Mouse (Mus musculus): ENCODE results near the gene Inpp5a. TPM values are rescaled to one million over a fixed set of nuclear protein-coding genes. Genes with fewer than 3 reads are reported as not detected.

The Inpp5a gene
- total RNA-seq, 1 experiment, result 11.5 TPM

- in situ Hi-C loops (cut with MboI; ENCODE audit: low sequenced_read_pairs in 2 of 2, unreplicated experiment in 2 of 2), result loop anchor here in 1 of 2 experiments (10.0 to 25.0 kb wide), 2 partner anchors 166 to 383 kb away; partner anchors contain the start of gene Dpysl4
- Histone ChIP-seq H3K9me3 (ENCODE audit: control insufficient read depth, insufficient read depth, low read depth, low read length) (no peaks in the 10 kb centered on the region), H3K4me3 (ENCODE audit: insufficient read depth in 1 of 2, low read depth in 1 of 2, low read length in 2 of 2, poor library complexity in 1 of 2, severe bottlenecking in 1 of 2) (no peak overlapping the region), H3K4me1 (ENCODE audit: control insufficient read depth in 2 of 2, insufficient read depth in 2 of 2, low read length in 2 of 2, poor library complexity in 1 of 2) (peaks cover 0 to 2% of the 10 kb centered on the region in 2 experiments; a peak in 1 of 4 replicates), H3K36me3 (ENCODE audit: control insufficient read depth, insufficient read depth, low read length, poor library complexity, severe bottlenecking) (no peaks in the 10 kb centered on the region), H3K27ac (ENCODE audit: insufficient read depth, low read depth, low read length, poor library complexity, severe bottlenecking) (no peak overlapping the region), H3K9ac (ENCODE audit: insufficient read depth, low read depth, low read length, poor library complexity, severe bottlenecking) (no peak overlapping the region)
- no peak for DNase-seq (ENCODE audit: low read depth, low spot score)
- TF ChIP-seq ZC3H11A (IDR thresholded peaks at IDR 0.05; ENCODE audit: borderline replicate concordance, low read depth, low read length) (no peak), HCFC1 (IDR thresholded peaks at IDR 0.05; ENCODE audit: borderline replicate concordance, insufficient read depth, low read length) (no peak), CHD2 (IDR thresholded peaks at IDR 0.05; ENCODE audit: low read depth, low read length) (no peak), ZNF384 (IDR thresholded peaks at IDR 0.05; ENCODE audit: low read depth, low read length) (no peak), MAFK (IDR thresholded peaks at IDR 0.05; ENCODE audit: insufficient read depth, low read depth, low read length) (no peak)
Observed at GRCm38 (mm10) chr7:139470481-139470880, 81.6 kb downstream of the Inpp5a start.

GRCm38 (mm10) chr7:139472052-139472451, 83.1 kb downstream of the Inpp5a start:
- no peak for DNase-seq (ENCODE audit: low read depth, low spot score)
- in situ Hi-C loops (cut with MboI; ENCODE audit: low sequenced_read_pairs in 2 of 2, unreplicated experiment in 2 of 2), result loop anchor here in 1 of 2 experiments (10.0 to 25.0 kb wide), 2 partner anchors 167 to 385 kb away; partner anchors contain the start of gene Dpysl4
- H3K9me3 ChIP-seq (ENCODE audit: control insufficient read depth, insufficient read depth, low read depth, low read length), result no peaks in the 10 kb centered on the region
- H3K4me1 ChIP-seq (ENCODE audit: control insufficient read depth in 2 of 2, insufficient read depth in 2 of 2, low read length in 2 of 2, poor library complexity in 1 of 2), result peaks cover 0 to 2% of the 10 kb centered on the region in 2 experiments; a peak in 1 of 4 replicates
- H3K27ac ChIP-seq (ENCODE audit: insufficient read depth, low read depth, low read length, poor library complexity, severe bottlenecking), result no peak overlapping the region
- TF ChIP-seq HCFC1 (IDR thresholded peaks at IDR 0.05; ENCODE audit: borderline replicate concordance, insufficient read depth, low read length) (no peak), CHD2 (IDR thresholded peaks at IDR 0.05; ENCODE audit: low read depth, low read length) (no peak), MAFK (IDR thresholded peaks at IDR 0.05; ENCODE audit: insufficient read depth, low read depth, low read length) (no peak), ZNF384 (IDR thresholded peaks at IDR 0.05; ENCODE audit: low read depth, low read length) (no peak), ZC3H11A (IDR thresholded peaks at IDR 0.05; ENCODE audit: borderline replicate concordance, low read depth, low read length) (no peak)
- no peak overlapping the region for H3K4me3 ChIP-seq (ENCODE audit: insufficient read depth in 1 of 2, low read depth in 1 of 2, low read length in 2 of 2, poor library complexity in 1 of 2, severe bottlenecking in 1 of 2)
- no peak overlapping the region for H3K9ac ChIP-seq (ENCODE audit: insufficient read depth, low read depth, low read length, poor library complexity, severe bottlenecking)
- no peaks in the 10 kb centered on the region for H3K36me3 ChIP-seq (ENCODE audit: control insufficient read depth, insufficient read depth, low read length, poor library complexity, severe bottlenecking)

- H3K27ac ChIP-seq (ENCODE audit: insufficient read depth, low read depth, low read length, poor library complexity, severe bottlenecking), result no peak overlapping the region
- DNase-seq (ENCODE audit: low read depth, low spot score), result peak; percentile 47
- H3K4me3 ChIP-seq (ENCODE audit: insufficient read depth in 1 of 2, low read depth in 1 of 2, low read length in 2 of 2, poor library complexity in 1 of 2, severe bottlenecking in 1 of 2), result no peak overlapping the region
- in situ Hi-C loops (cut with MboI; ENCODE audit: low sequenced_read_pairs in 2 of 2, unreplicated experiment in 2 of 2), result loop anchor here in 1 of 2 experiments (10.0 to 25.0 kb wide), 2 partner anchors 168 to 386 kb away; partner anchors contain the start of gene Dpysl4
- TF ChIP-seq ZNF384 (IDR thresholded peaks at IDR 0.05; ENCODE audit: low read depth, low read length) (no peak), ZC3H11A (IDR thresholded peaks at IDR 0.05; ENCODE audit: borderline replicate concordance, low read depth, low read length) (peak; percentile 96), HCFC1 (IDR thresholded peaks at IDR 0.05; ENCODE audit: borderline replicate concordance, insufficient read depth, low read length) (no peak), CHD2 (IDR thresholded peaks at IDR 0.05; ENCODE audit: low read depth, low read length) (no peak), MAFK (IDR thresholded peaks at IDR 0.05; ENCODE audit: insufficient read depth, low read depth, low read length) (0 out of 2 replicates have a peak, but pooled peaks have one; percentile 43)
- H3K36me3 ChIP-seq (ENCODE audit: control insufficient read depth, insufficient read depth, low read length, poor library complexity, severe bottlenecking), result no peaks in the 10 kb centered on the region
- peaks cover 0 to 2% of the 10 kb centered on the region in 2 experiments; a peak in 1 of 4 replicates for H3K4me1 ChIP-seq (ENCODE audit: control insufficient read depth in 2 of 2, insufficient read depth in 2 of 2, low read length in 2 of 2, poor library complexity in 1 of 2)
- no peaks in the 10 kb centered on the region for H3K9me3 ChIP-seq (ENCODE audit: control insufficient read depth, insufficient read depth, low read depth, low read length)
- no peak overlapping the region for H3K9ac ChIP-seq (ENCODE audit: insufficient read depth, low read depth, low read length, poor library complexity, severe bottlenecking)
Observed at GRCm38 (mm10) chr7:139472865-139473549, 84.1 kb downstream of the Inpp5a start.

- Histone ChIP-seq H3K9me3 (ENCODE audit: control insufficient read depth, insufficient read depth, low read depth, low read length) (no peaks in the 10 kb centered on the region), H3K9ac (ENCODE audit: insufficient read depth, low read depth, low read length, poor library complexity, severe bottlenecking) (no peak overlapping the region), H3K4me1 (ENCODE audit: control insufficient read depth in 2 of 2, insufficient read depth in 2 of 2, low read length in 2 of 2, poor library complexity in 1 of 2) (peaks cover 0 to 2% of the 10 kb centered on the region in 2 experiments; a peak in 1 of 4 replicates), H3K36me3 (ENCODE audit: control insufficient read depth, insufficient read depth, low read length, poor library complexity, severe bottlenecking) (no peaks in the 10 kb centered on the region; the same call in 1 of the 2 replicates), H3K27ac (ENCODE audit: insufficient read depth, low read depth, low read length, poor library complexity, severe bottlenecking) (no peak overlapping the region), H3K4me3 (ENCODE audit: insufficient read depth in 1 of 2, low read depth in 1 of 2, low read length in 2 of 2, poor library complexity in 1 of 2, severe bottlenecking in 1 of 2) (no peak overlapping the region)
- DNase-seq (ENCODE audit: low read depth, low spot score), result no peak
- TF ChIP-seq ZNF384 (IDR thresholded peaks at IDR 0.05; ENCODE audit: low read depth, low read length), result no peak
- TF ChIP-seq CHD2 (IDR thresholded peaks at IDR 0.05; ENCODE audit: low read depth, low read length), result no peak
- no peak for TF ChIP-seq ZC3H11A (IDR thresholded peaks at IDR 0.05; ENCODE audit: borderline replicate concordance, low read depth, low read length)
- no peak for TF ChIP-seq HCFC1 (IDR thresholded peaks at IDR 0.05; ENCODE audit: borderline replicate concordance, insufficient read depth, low read length)
- TF ChIP-seq MAFK (IDR thresholded peaks at IDR 0.05; ENCODE audit: insufficient read depth, low read depth, low read length), result no peak
- in situ Hi-C loops (cut with MboI; ENCODE audit: low sequenced_read_pairs in 2 of 2, unreplicated experiment in 2 of 2), result loop anchor here (5.0 to 10.0 kb wide), 2 partner anchors 171 to 174 kb away; no protein-coding TSS in a partner anchor
Observed at GRCm38 (mm10) chr7:139475896-139476295, 87.0 kb downstream of the Inpp5a start.

Measured in ES-E14 (cell line).